Mouse (Mus musculus): ENCODE measurements around the gene Scd2. TPM values are rescaled to one million over a fixed set of nuclear protein-coding genes. Genes with fewer than 3 reads are reported as not detected.
"Not testable (repeated sequence)": the region's sequence is repeated elsewhere in the genome, so short reads cannot be mapped to it uniquely, and the experiment has no call there.

The Scd2 gene
- polyA plus RNA-seq, 1 experiment: 121 TPM

GRCm38 (mm10) chr19:44297068-44297760 lies 3.7 kb downstream of the Scd2 start:
- DNase-seq (ENCODE audit: low spot score): no peak

GRCm38 (mm10) chr19:44297862-44298261 lies 4.4 kb downstream of the Scd2 start:
- no peak for DNase-seq (ENCODE audit: low spot score)

GRCm38 (mm10) chr19:44299078-44299477 lies 5.6 kb downstream of the Scd2 start:
- DNase-seq (ENCODE audit: low spot score): no peak

- DNase-seq (ENCODE audit: low spot score): no peak
Observed at GRCm38 (mm10) chr19:44299902-44300301, 6.4 kb downstream of the Scd2 start.

GRCm38 (mm10) chr19:44300520-44300919 lies 7.0 kb downstream of the Scd2 start:
- DNase-seq (ENCODE audit: low spot score): no peak

GRCm38 (mm10) chr19:44301176-44301575 lies 7.7 kb downstream of the Scd2 start:
- DNase-seq (ENCODE audit: low spot score): no peak

- no peak for DNase-seq (ENCODE audit: low spot score)
Observed at GRCm38 (mm10) chr19:44301671-44302305, 8.3 kb downstream of the Scd2 start.

GRCm38 (mm10) chr19:44302901-44303300 lies 9.4 kb downstream of the Scd2 start:
- DNase-seq (ENCODE audit: low spot score): no peak

GRCm38 (mm10) chr19:44303502-44303901 lies 10.0 kb downstream of the Scd2 start:
- DNase-seq (ENCODE audit: low spot score): no peak

- DNase-seq (ENCODE audit: low spot score): no peak
Observed at GRCm38 (mm10) chr19:44304419-44304818, 10.9 kb downstream of the Scd2 start.

GRCm38 (mm10) chr19:44304851-44305510 lies 11.5 kb downstream of the Scd2 start:
- DNase-seq (ENCODE audit: low spot score): no peak

- DNase-seq (ENCODE audit: low spot score): no peak
Observed at GRCm38 (mm10) chr19:44305701-44306100, 12.2 kb downstream of the Scd2 start.

- DNase-seq (ENCODE audit: low spot score): no peak
Observed at GRCm38 (mm10) chr19:44306171-44306570, 12.7 kb downstream of the Scd2 start.

- DNase-seq (ENCODE audit: low spot score): no peak
Observed at GRCm38 (mm10) chr19:44307101-44307914, 13.8 kb downstream of the Scd2 start.

- DNase-seq (ENCODE audit: low spot score): no peak
Observed at GRCm38 (mm10) chr19:44307915-44308470, 14.5 kb downstream of the Scd2 start.

- no peak for DNase-seq (ENCODE audit: low spot score)
Observed at GRCm38 (mm10) chr19:44308611-44309246, 15.3 kb downstream of the Scd2 start.

- no peak for DNase-seq (ENCODE audit: low spot score)
Observed at GRCm38 (mm10) chr19:44309351-44310154, 16.1 kb downstream of the Scd2 start.

- DNase-seq (ENCODE audit: low spot score): not testable (repeated sequence)
Observed at GRCm38 (mm10) chr19:44310155-44310575, 16.7 kb downstream of the Scd2 start.

- no peak for DNase-seq (ENCODE audit: low spot score)
Observed at GRCm38 (mm10) chr19:44310814-44311213, 17.3 kb downstream of the Scd2 start.

GRCm38 (mm10) chr19:44311306-44312006 lies 18.0 kb downstream of the Scd2 start:
- DNase-seq (ENCODE audit: low spot score): no peak

Data from urinary bladder, adult 2 months (tissue).